Mouse (Mus musculus) stomach, embryonic 14.5 days (tissue): Measurements from ENCODE around the gene Fam129b. TPM values are rescaled to one million over a fixed set of nuclear protein-coding genes. Genes with fewer than 3 reads are reported as not detected.

Experiments
- ATAC-seq: fragments of 200-750 bp; cut with Nextera tagmentation; 2 replicates; pipeline ENCODE4 v1.8.0; 2017; ENCODE audit warnings: low read depth, moderate TSS enrichment; ENCODE audit not compliant: insufficient number of reproducible peaks, insufficient read depth, low FRiP score
- H3K27ac ChIP-seq: fragments of 300-500 bp; sonication (generic); 2 replicates; pipeline ENCODE4 v1.5.1; 2014; ENCODE audit warnings: mild to moderate bottlenecking, low read length, moderate library complexity, mixed read lengths
- H3K27me3 ChIP-seq: fragments of 300-500 bp; sonication (generic); 2 replicates; pipeline ENCODE4 v1.6.1; 2014; ENCODE audit warnings: low read length, control low read depth, mixed read lengths; ENCODE audit not compliant: control insufficient read depth, insufficient read depth
- H3K36me3 ChIP-seq: fragments of 300-500 bp; sonication (generic); 2 replicates; pipeline ENCODE4 v1.6.1; 2014; ENCODE audit warnings: mild to moderate bottlenecking, control low read depth, low read length, moderate library complexity, mixed read lengths; ENCODE audit not compliant: control insufficient read depth, insufficient read depth
- H3K4me1 ChIP-seq: fragments of 300-500 bp; sonication (generic); 2 replicates; pipeline ENCODE4 v1.6.1; 2014; ENCODE audit warnings: low read length, control low read depth, mixed read lengths; ENCODE audit not compliant: control insufficient read depth, insufficient read depth
- H3K4me2 ChIP-seq: fragments of 300-500 bp; sonication (generic); replicated peaks from 2 replicates; pipeline ENCODE4 v1.6.1; 2014; ENCODE audit warnings: low read depth, low read length, control low read depth
- H3K4me3 ChIP-seq: fragments of 300-500 bp; sonication (generic); 2 replicates; pipeline ENCODE4 v1.5.1; 2014; ENCODE audit warnings: low read depth, low read length, control low read depth
- H3K9ac ChIP-seq: fragments of 300-500 bp; sonication (generic); replicated peaks from 2 replicates; pipeline ENCODE4 v1.6.1; 2014; ENCODE audit warnings: low read depth, mild to moderate bottlenecking, control low read depth, low read length, moderate library complexity, mixed read lengths
- H3K9me3 ChIP-seq: fragments of 300-500 bp; sonication (generic); 2 replicates; pipeline ENCODE4 v1.6.1; 2016; ENCODE audit warnings: low read depth, low read length, control low read depth; ENCODE audit not compliant: control insufficient read depth
- WGBS: fragments of 180-500 bp; shearing (Covaris S2); extraction: QIAGEN DNeasy Blood & Tissue Kit; methylation state at CpG from one replicate; pipeline ENCODE4 v1.1.7; 2014; 5-methylcytosine and 5-hydroxymethylcytosine counted together
- polyA plus RNA-seq: library from polyadenylated mRNA; unstranded; fragments of >200 nt; fragmentation: Nextera tagmentation; extraction: Ambion mirVana; gene quantifications from 2 replicates; pipeline ENCODE4 v1.2.1, GENCODE M21; 2014

Fam129b gene
- polyA plus RNA-seq, 1 experiment from 2014 or later, result 31.9 TPM

GRCm38 (mm10) chr2:32869721-32870274 lies 6.1 kb upstream of the Fam129b start:
- Histone ChIP-seq H3K27me3 (no peaks in the 10 kb centered on the region), H3K9ac (no peak overlapping the region), H3K9me3 (no peaks in the 10 kb centered on the region), H3K4me1 (peaks cover 7% of the 10 kb centered on the region), H3K4me3 (no peak overlapping the region), H3K27ac (peak overlapping the region; percentile 55; the same call in 1 of the 2 replicates), H3K36me3 (no peaks in the 10 kb centered on the region), H3K4me2 (no peak overlapping the region)
- WGBS, result 43% methylated on average over 6 of the region's 6 CpGs
- no peak for ATAC-seq

GRCm38 (mm10) chr2:32870275-32871100 lies 5.4 kb upstream of the Fam129b start:
- ATAC-seq, result no peak
- peak overlapping the region; percentile 55 for H3K27ac ChIP-seq
- WGBS, result 39% methylated on average over 7 of the region's 8 CpGs
- H3K9me3 ChIP-seq, result no peaks in the 10 kb centered on the region
- no peak overlapping the region for H3K4me2 ChIP-seq
- H3K27me3 ChIP-seq, result no peaks in the 10 kb centered on the region
- peaks cover 12% of the 10 kb centered on the region for H3K4me1 ChIP-seq
- no peak overlapping the region for H3K4me3 ChIP-seq
- no peak overlapping the region for H3K9ac ChIP-seq
- H3K36me3 ChIP-seq, result no peaks in the 10 kb centered on the region

- no peaks in the 10 kb centered on the region for H3K27me3 ChIP-seq
- H3K4me3 ChIP-seq, result no peak overlapping the region
- peaks cover 28% of the 10 kb centered on the region for H3K4me1 ChIP-seq
- no peak overlapping the region for H3K4me2 ChIP-seq
- no peak for ATAC-seq
- 65% methylated on average over 3 of the region's 3 CpGs for WGBS
- no peaks in the 10 kb centered on the region for H3K36me3 ChIP-seq
- H3K27ac ChIP-seq, result peak overlapping the region; percentile 48; the same call in 1 of the 2 replicates
- no peak overlapping the region for H3K9ac ChIP-seq
- H3K9me3 ChIP-seq, result no peaks in the 10 kb centered on the region
Measured at GRCm38 (mm10) chr2:32874070-32874469, 1.8 kb upstream of the Fam129b start.

- 8% methylated on average over 15 of the region's 15 CpGs for WGBS
- H3K36me3 ChIP-seq, result no peaks in the 10 kb centered on the region
- peak overlapping the region; percentile 88 for H3K27ac ChIP-seq
- H3K27me3 ChIP-seq, result no peaks in the 10 kb centered on the region
- H3K9me3 ChIP-seq, result no peaks in the 10 kb centered on the region
- peak overlapping the region; percentile 78 for H3K4me3 ChIP-seq
- peak; percentile 4; the same call in 1 of the 2 replicates for ATAC-seq
- H3K4me2 ChIP-seq, result peak overlapping the region; percentile 89
- peaks cover 35% of the 10 kb centered on the region for H3K4me1 ChIP-seq
- peak overlapping the region; percentile 83 for H3K9ac ChIP-seq
Measured at GRCm38 (mm10) chr2:32874951-32875674, 801 bp upstream of the Fam129b start.

- Histone ChIP-seq H3K9ac (peak overlapping the region; percentile 83), H3K4me3 (peak overlapping the region; percentile 78), H3K27ac (peak overlapping the region; percentile 66), H3K9me3 (no peaks in the 10 kb centered on the region), H3K36me3 (no peaks in the 10 kb centered on the region), H3K4me2 (peak overlapping the region; percentile 89), H3K27me3 (no peaks in the 10 kb centered on the region), H3K4me1 (peaks cover 51% of the 10 kb centered on the region)
- ATAC-seq, result no peak
- WGBS, result 3% methylated on average over 20 of the region's 20 CpGs
Measured at GRCm38 (mm10) chr2:32876490-32877302, 782 bp downstream of the Fam129b start.

- Histone ChIP-seq H3K27ac (peak overlapping the region; percentile 66; the same call in 1 of the 2 replicates), H3K36me3 (no peaks in the 10 kb centered on the region), H3K9me3 (no peaks in the 10 kb centered on the region), H3K4me1 (peaks cover 57% of the 10 kb centered on the region), H3K4me2 (peak overlapping the region; percentile 89), H3K4me3 (peak overlapping the region; percentile 78), H3K9ac (peak overlapping the region; percentile 83), H3K27me3 (no peaks in the 10 kb centered on the region)
- 33% methylated on average over 5 of the region's 5 CpGs for WGBS
- no peak for ATAC-seq
Measured at GRCm38 (mm10) chr2:32877303-32877702, 1.4 kb downstream of the Fam129b start.

- Histone ChIP-seq H3K27ac (peak overlapping the region; percentile 66; the same call in 1 of the 2 replicates), H3K4me3 (peak overlapping the region; percentile 78), H3K4me1 (peaks cover 62% of the 10 kb centered on the region), H3K9ac (peak overlapping the region; percentile 83), H3K27me3 (no peaks in the 10 kb centered on the region), H3K9me3 (no peaks in the 10 kb centered on the region), H3K36me3 (no peaks in the 10 kb centered on the region), H3K4me2 (peak overlapping the region; percentile 89)
- no peak for ATAC-seq
- WGBS, result 40% methylated on average over 6 of the region's 6 CpGs
Measured at GRCm38 (mm10) chr2:32877761-32878393, 2.0 kb downstream of the Fam129b start.
